Mouse (Mus musculus) bone marrow macrophage, adult 2 months (primary cell): Measurements from ENCODE around the gene Dhrs7c.

Experiments
- CTCF ChIP-seq: IDR thresholded peaks from 2 replicates; pipeline ENCODE4 v1.5.1; 2012; ENCODE audit warnings: low read depth, mild to moderate bottlenecking, low read length, moderate library complexity
- POLR2A ChIP-seq: IDR thresholded peaks from 2 replicates; pipeline ENCODE4 v1.6.1; 2012; ENCODE audit warnings: mild to moderate bottlenecking, low read depth, low read length, borderline replicate concordance

- TF ChIP-seq CTCF (no peak), POLR2A (no peak)
These were observed 37.6 kb downstream of the Dhrs7c start for GRCm38 (mm10) chr11:67835408-67836078.
